Mouse (Mus musculus) adrenal gland, adult 18-20 months (tissue): ENCODE measurements at regions not wholly inside any gene's neighbourhood (a gene's known extent, or its start where the extent isn't known, plus 50 kb on each side); places are given as distances from the start of the nearest gene placed in this dataset.

Source experiments
- DNase-seq, 2 experiments: peaks; one replicate each; pipeline ENCODE4 v3.0.0; 2021 to 2022; ENCODE audit warnings: low spot score in 2 of 2

DNA sequence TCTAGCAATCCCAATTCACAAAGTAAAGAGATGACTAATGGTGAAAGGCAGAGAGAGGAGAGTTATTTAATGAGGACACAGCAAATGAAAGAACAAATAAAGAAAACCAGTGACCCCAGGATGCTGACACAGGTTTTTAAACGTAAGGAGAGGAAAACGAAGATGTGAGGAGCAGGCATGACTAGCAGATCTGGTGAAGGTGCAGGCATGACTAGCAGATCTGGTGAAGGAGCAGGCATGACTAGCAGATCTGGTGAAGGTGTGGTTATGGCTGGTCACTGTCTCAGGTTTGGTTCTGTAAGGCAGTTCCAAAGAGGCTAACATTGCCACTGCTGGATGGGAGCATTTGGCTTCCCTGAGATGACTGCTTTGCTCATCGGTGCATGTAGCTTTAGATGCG lies 57.0 kb downstream of the Mbl2 start:
- no peak for DNase-seq

- no peak for DNase-seq
These were observed 62.5 kb downstream of the Mbl2 start for GRCm38 (mm10) chr19:30295263-30295704.

GRCm38 (mm10) chr19:30296024-30296423 lies 63.3 kb downstream of the Mbl2 start:
- DNase-seq: no peak

- no peak for DNase-seq
These were observed 66.8 kb downstream of the Mbl2 start for GRCm38 (mm10) chr19:30299536-30299935.

DNA sequence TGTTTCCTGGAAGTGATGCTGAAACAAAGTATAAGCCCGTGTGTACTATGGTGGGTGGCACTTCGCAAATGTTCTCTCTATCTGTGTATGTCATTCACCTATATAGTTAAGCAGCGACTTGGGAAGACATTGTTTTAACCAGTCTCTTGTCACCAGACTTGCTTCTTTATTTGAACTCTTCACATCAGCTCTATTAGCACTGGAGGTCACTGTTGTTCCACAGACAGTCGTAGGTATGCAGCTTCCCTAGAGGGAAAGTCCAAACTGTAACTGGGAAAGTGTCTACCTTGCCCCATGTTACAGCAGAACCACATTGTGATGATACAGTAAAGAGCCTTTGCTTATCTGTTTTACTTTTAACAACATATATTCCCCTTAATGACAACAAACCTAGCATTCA lies 69.5 kb downstream of the Mbl2 start:
- no peak for DNase-seq

DNA sequence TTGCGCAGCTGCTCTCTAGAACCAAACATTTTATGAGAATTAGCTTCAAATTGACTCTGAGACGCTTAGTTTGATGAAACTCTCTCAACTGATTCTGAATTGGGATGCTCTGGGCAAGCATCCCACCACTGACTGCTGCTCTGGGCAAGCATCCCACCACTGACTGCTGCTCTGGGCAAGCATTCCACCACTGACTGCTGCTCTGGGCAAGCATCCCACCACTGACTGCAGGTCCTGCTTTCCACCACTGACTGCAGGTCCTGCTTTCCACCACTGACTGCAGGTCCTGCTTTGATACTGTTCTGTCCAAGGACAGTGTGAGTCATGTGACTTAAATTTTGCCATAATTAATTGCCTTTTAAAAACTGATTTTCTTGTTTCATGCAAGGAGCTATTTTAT lies 73.6 kb downstream of the Mbl2 start:
- no peak for DNase-seq

DNA sequence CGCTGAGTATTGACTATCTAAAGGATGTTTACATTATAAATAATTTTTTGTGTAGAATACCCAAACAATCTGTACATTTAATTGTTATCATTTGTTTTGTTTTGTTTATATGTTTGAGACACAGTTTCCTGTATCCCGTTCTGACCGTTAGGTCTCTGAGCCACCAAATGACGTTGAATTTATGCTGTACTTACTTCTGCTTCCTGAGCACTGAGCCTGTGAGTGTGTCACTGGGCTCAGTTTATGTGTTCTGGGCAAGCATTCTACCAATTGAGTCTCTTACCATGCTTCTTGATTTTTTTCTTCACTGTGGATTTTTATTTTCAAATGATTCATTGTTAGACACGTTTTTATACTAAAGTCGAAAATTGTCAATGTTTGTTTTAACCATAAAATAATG lies 74.2 kb downstream of the Mbl2 start:
- DNase-seq: no peak

DNA sequence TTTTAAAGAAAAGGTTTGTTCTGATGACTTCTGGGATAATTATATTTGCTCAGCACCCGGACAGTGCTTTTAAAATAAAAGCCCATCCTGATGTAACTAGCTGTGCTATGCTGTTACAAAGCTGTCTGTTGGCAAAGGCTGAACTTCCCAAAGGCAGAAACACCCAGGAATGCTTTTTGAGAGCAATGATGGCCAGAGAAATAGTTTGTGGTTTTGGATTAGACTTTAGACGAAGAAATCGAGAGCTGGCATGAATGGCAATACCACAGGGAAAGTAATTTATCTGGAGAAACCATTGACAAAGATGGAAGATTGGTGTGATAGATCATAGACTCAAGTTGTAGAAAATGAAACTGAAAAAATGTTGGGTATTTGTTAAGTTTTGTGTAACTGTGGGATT lies 84.6 kb downstream of the Mbl2 start:
- no peak for DNase-seq

- no peak for DNase-seq
These were observed 95.0 kb downstream of the Mbl2 start for GRCm38 (mm10) chr19:30327693-30328092.

GRCm38 (mm10) chr19:30328886-30329285 lies 96.1 kb downstream of the Mbl2 start:
- DNase-seq: no peak

- no peak for DNase-seq
These were observed 98.0 kb downstream of the Mbl2 start for GRCm38 (mm10) chr19:30330792-30331191.

GRCm38 (mm10) chr19:30331850-30332249 lies 99.1 kb downstream of the Mbl2 start:
- no peak for DNase-seq

DNA sequence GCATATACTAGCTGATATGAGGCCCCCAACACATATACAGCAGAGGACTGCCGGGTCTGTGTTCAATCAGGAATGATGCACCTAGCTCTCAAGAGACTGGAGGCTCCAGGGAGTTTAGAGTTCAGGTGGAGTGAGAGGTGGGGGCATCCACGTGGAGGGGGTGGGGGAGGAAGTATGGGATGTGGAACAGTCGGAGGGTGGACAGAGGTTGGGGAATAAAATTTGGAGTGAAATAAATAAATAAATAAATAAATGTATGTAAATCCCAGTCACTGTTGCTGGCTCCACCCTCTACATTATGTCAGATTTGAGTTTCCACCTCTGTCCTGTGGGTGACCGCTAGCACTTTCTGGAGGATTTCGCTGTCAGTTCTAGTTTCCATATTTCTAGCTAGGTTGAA lies 111.7 kb downstream of the Mbl2 start:
- no peak for DNase-seq

- DNase-seq: no peak
These were observed 116.2 kb downstream of the Mbl2 start for GRCm38 (mm10) chr19:30348924-30349323.

- DNase-seq: no peak
These were observed 122.2 kb downstream of the Mbl2 start for GRCm38 (mm10) chr19:30354981-30355380.

DNA sequence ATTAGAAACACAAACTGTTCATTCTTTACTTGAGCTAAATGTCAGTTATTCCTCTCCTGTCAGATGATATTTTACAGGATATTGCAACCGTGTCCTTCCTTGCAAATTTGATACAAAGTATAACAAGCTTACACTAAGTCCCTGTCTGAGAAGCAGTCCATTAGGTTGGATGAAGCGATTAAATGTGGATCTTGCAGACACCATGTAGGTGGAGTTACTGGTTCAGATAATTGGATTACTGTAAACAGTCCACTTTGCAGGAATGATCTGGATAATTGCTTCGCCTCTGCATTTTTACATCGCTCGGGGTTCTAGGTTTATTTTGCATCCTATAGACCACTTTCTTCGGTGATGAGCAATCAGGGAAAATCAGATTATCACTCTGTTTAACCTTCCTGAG lies 126.2 kb downstream of the Mbl2 start:
- DNase-seq: no peak

GRCm38 (mm10) chr19:30371901-30372300 lies 139.2 kb downstream of the Mbl2 start:
- DNase-seq: no peak

- no peak for DNase-seq
These were observed 147.0 kb downstream of the Mbl2 start for GRCm38 (mm10) chr19:30379767-30380166.

- no peak for DNase-seq
These were observed 147.9 kb downstream of the Mbl2 start for GRCm38 (mm10) chr19:30380515-30381206.

DNA sequence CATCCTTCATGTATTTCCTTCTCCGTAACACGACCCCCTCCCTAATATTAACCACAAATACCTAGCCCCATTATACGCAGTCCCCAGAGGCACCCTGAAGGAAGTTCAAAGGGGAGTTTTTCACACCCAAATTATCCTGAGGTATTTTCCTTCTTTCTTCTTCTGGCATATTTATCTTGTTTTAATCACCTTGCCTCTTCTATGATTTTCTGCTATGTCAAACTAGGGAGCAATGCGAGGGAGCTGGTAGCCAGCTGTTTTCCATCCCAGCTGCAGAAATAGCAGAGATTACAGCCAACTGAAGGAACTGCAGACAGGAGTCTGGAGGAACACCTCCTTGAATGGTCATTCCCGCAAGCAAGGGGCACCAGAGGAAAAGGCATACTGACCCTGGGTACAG lies 155.7 kb downstream of the Dkk1 start:
- DNase-seq: no peak

DNA sequence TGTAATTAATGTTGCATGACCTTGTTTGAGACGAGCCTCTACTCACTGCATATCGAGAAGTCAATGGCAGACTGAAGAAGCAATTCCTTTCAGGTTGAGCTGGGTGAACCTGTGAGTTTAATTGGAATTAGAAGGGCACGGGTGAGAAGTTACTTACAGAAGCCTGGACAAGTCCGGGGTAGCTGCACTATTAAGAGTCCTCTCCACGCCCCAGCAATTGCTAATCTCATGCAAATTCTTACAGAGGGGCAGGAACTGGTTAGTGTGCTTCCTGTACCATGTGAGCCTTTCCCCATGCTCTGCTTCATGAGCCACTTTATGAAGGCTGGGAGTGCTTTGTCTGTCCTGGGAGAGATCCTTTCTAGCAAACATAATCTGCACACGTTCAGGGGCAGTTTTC lies 142.5 kb downstream of the Dkk1 start:
- DNase-seq: no peak

DNA sequence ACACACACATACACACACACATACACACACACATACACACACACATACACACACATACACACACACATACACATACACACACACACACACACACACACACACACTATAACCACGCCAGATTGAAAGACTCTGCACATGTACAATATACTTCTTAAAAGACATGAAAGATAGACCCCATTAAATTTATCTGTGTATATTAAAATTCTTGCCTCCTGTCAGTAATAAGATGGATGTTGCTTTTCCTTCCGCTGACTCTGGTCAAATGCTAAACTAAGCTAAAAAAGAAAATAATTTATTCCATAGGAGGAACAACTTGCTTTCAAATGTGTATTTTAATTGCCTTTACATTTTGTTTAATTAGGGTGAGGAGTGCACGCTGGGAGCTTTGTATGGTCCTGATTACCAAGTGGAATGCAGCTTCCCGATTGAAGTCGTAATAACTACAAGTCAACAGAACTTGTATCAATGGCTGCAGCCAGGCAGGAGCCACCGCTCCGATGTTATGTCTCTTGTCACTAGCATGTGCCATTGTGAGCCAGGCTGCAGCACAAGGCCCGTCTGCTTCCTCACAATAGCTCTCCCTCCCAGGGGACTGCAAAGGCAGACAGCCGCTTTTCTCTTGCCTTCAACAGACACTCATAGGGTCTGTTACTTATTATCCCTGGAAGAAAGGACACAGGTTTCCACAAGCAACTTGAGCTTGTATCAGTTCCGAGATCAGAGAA lies 129.7 kb downstream of the Dkk1 start:
- no peak for DNase-seq

- no peak for DNase-seq
These were observed 123.8 kb downstream of the Dkk1 start for GRCm38 (mm10) chr19:30425627-30426026.
